Comparison of ENCODE assay signal across 14 mouse cellular contexts in genomic region chr6:118067720-118068119, GRCm38 (mm10). TPM values are rescaled to one million over a fixed set of nuclear protein-coding genes. Genes with fewer than 3 reads are reported as not detected.
DNase-seq lines count a peak whose midpoint lies in the region; ATAC-seq and TF ChIP-seq lines count a peak whose summit lies in the region.
"Had no signal": no experiment of that assay in that cellular context is flagged by ENCODE, and none has a peak within 500 bp of the region (broad histone marks: within the 10 kb centered on the region; RNA-seq: fewer than 3 reads in every experiment).

No protein-coding gene starts in this region.

- H3K4me1 ChIP-seq in hindbrain, postnatal 0 days (ENCODE audit: insufficient read depth, low read length) = peaks cover 15% of the 10 kb centered on the region
- peaks cover 27% of the 10 kb centered on the region for H3K4me1 ChIP-seq in hindbrain, embryonic 10.5 days (replicated peaks)

- H3K27ac ChIP-seq in hindbrain, postnatal 0 days = no peak overlapping the region
- H3K27ac ChIP-seq in hindbrain, embryonic 10.5 days = no peak overlapping the region
- H3K27ac ChIP-seq: forebrain, embryonic 10.5 days; liver, embryonic 13.5 days; midbrain, embryonic 12.5 days had no signal

- no peak for ATAC-seq in hindbrain, postnatal 0 days
- no peak for ATAC-seq in monocyte, adult 5-6 weeks (replicated peaks; ENCODE audit: insufficient number of reproducible peaks, low FRiP score, low TSS enrichment, poor library complexity, severe bottlenecking)

- no peak overlapping the region for H3K4me2 ChIP-seq in hindbrain, postnatal 0 days (ENCODE audit: low read depth, low read length)
- H3K4me2 ChIP-seq: midbrain, embryonic 12.5 days had no signal

- H3K36me3 ChIP-seq in hindbrain, postnatal 0 days (ENCODE audit: insufficient read depth, low read length) = no peaks in the 10 kb centered on the region
- H3K36me3 ChIP-seq in hindbrain, embryonic 10.5 days = no peaks in the 10 kb centered on the region
- H3K36me3 ChIP-seq: forebrain, embryonic 10.5 days; liver, embryonic 13.5 days; midbrain, embryonic 12.5 days had no signal

- 70% methylated on average over 7 of the region's 7 CpGs for WGBS in hindbrain, postnatal 0 days
- 69% methylated on average over 7 of the region's 7 CpGs for WGBS in hindbrain, embryonic 10.5 days

- no peak overlapping the region for H3K4me3 ChIP-seq in hindbrain, postnatal 0 days (ENCODE audit: low read length)
- no peak overlapping the region for H3K4me3 ChIP-seq in hindbrain, embryonic 10.5 days
- H3K4me3 ChIP-seq: forebrain, embryonic 10.5 days; liver, embryonic 13.5 days; midbrain, embryonic 12.5 days had no signal

- TF ChIP-seq CTCF in hindbrain, postnatal 0 days (IDR thresholded peaks at IDR 0.05; ENCODE audit: low read depth) = peak; percentile 42; the same call in 1 of the 2 replicates

- DNase-seq in hindbrain, postnatal 0 days (ENCODE audit: low spot score) = no peak
- no peak for DNase-seq in hindbrain, embryonic 10.5 days (ENCODE audit: low spot score)
- peak; percentile 38 for DNase-seq in retina, embryonic 14.5 days (ENCODE audit: low spot score)
- DNase-seq in retina, postnatal 1 day = no peak
- DNase-seq in ES-CJ7 (ENCODE audit: low read depth, low spot score) = peak; percentile 35
- DNase-seq in naive thymus-derived CD4-positive, alpha-beta T cell, adult 2 months (ENCODE audit: low read depth) = peak; percentile 15
- no peak for DNase-seq in left cerebral cortex, adult 9 months (ENCODE audit: low spot score in 2 of 2)
- DNase-seq: adrenal gland, adult 2 months; liver, embryonic 13.5 days; thymus, postnatal 25 days had no signal

- no peak overlapping the region for H3K9ac ChIP-seq in hindbrain, postnatal 0 days (replicated peaks; ENCODE audit: low read length)
- H3K9ac ChIP-seq: liver, embryonic 13.5 days; midbrain, embryonic 12.5 days had no signal

- no peaks in the 10 kb centered on the region for H3K27me3 ChIP-seq in hindbrain, postnatal 0 days (ENCODE audit: insufficient read depth, low read length)
- H3K27me3 ChIP-seq in hindbrain, embryonic 10.5 days (ENCODE audit: insufficient read depth, poor library complexity, severe bottlenecking) = peaks cover 45% of the 10 kb centered on the region

- H3K9me3 ChIP-seq in hindbrain, postnatal 0 days (ENCODE audit: low read length) = no peaks in the 10 kb centered on the region
- no peaks in the 10 kb centered on the region for H3K9me3 ChIP-seq in hindbrain, embryonic 10.5 days
- H3K9me3 ChIP-seq: forebrain, embryonic 10.5 days; liver, embryonic 13.5 days; midbrain, embryonic 12.5 days had no signal

RNA-seq across cellular contexts. Expression of gene Rasgef1a, which starts 56.5 kb away (rescaled TPM):
- total RNA-seq in hindbrain, postnatal 0 days (2014; rRNA removed) = 12.5 and 14.3 TPM in 2 replicates
- polyA plus RNA-seq in hindbrain, postnatal 0 days (2015; fragmentation: Nextera tagmentation; extraction: Ambion mirVana) = 6.5 and 7.0 TPM in 2 replicates
- 0.06 TPM in 1 of 2 replicates, not detected in the other for polyA plus RNA-seq in hindbrain, embryonic 10.5 days (2016; fragmentation: Nextera tagmentation; extraction: Ambion mirVana)
- total RNA-seq in monocyte, adult 5-6 weeks (2017) = 1.0 to 4.4 TPM (median 1.7 TPM) in 3 replicates
- total RNA-seq: hematopoietic stem cell, adult 5-6 weeks had no signal

Comparison
In these comparisons a context has a peak if more than half of its experiments do, and no peak if none do; other contexts are left out.
1. DNase-seq: peak in retina, embryonic 14.5 days (single experiment), ES-CJ7 (single experiment) and naive thymus-derived CD4-positive, alpha-beta T cell, adult 2 months (single experiment); none in hindbrain, postnatal 0 days (single experiment), hindbrain, embryonic 10.5 days (single experiment), retina, postnatal 1 day (single experiment) and left cerebral cortex, adult 9 months (0 of 2).